Mouse (Mus musculus): Measurements from ENCODE around the gene Cpn2.
A peak's percentile ranks its signal among the peaks of the same experiment; 100 is the strongest.

The Cpn2 gene

DNA sequence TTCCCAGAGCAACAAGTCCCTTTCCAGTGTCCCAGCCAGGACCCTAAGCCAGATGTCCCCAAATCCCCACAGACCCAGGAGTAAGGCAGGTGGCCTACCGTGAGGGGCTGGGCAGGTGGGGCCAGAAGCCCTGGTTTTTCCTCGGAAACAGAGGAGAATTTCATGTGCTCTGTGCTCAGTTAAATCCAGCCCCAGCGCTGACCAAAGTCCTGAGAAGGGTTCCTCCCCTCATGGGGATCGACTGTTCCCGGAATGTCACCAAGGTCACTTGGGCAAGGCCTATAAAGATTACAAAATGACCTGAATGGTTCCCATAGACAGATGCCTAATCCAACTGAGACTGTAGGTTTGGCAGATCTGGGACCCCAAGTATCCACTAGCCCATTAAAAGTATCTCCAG lies at the start of gene Cpn2:
TSS of gene Cpn2 (minus strand) at position 141 of the 400 bp plus-strand sequence.
- no peak for DNase-seq

DNA sequence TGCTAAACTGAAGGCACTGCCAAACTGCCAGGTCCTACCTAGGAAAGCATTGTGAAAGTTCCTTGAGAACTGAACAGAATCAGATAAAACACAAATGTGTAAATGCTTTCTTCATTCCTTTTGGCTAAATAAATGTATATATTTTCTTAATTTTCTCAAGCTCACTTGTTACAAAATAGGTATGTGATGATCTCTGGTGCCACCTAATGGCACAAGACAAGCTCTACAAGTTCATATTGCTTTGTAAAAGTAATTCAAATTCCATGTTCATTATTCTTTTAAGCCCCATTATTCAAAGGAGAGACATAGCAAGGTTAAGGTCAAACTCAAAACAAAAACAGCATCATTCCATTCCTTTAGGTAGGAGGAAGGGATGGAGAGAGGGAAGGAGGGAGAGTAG lies 46.9 kb upstream of the Cpn2 start:
- no peak for DNase-seq

DNA sequence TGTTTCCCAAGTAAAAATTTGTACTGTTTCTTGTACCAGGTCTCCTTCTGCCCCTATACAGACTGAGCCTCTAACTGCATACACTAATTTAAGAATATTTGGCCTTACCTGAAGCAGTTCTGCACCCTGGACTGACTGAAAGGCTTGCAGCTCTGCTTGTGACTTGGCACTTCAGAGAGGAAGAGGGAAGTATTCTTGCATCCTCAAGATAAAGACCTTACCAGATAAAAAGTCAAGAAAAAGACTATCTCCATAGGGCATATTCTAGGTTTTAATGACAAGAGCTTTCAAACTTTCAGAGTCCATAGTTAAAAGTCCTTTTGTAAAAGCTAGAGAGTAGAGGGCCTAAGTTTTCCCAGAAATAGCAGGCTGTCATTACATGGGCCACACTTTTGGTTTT lies 43.3 kb upstream of the Cpn2 start, which contains the start of gene Gp5:
TSS of gene Gp5 (minus strand) at position 133 of the 400 bp plus-strand sequence.
- no peak for DNase-seq

DNA sequence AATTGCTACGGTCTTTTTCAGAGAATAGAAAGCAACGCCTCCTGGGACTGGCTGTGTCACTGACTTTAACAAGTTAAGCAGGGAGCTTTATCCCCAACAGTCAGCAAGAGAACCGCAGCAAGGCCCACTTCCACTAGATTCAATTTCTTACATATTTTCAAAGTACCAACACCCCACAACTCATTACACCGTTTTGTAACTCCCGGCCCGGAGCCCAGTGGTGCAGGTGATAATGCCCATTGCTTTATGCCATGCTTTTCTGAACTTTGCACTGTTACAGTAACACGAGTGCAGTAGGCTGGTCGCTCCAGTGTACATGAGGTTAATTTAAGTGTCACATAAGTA lies 42.8 kb upstream of the Cpn2 start:
- DNase-seq, result no peak

DNA sequence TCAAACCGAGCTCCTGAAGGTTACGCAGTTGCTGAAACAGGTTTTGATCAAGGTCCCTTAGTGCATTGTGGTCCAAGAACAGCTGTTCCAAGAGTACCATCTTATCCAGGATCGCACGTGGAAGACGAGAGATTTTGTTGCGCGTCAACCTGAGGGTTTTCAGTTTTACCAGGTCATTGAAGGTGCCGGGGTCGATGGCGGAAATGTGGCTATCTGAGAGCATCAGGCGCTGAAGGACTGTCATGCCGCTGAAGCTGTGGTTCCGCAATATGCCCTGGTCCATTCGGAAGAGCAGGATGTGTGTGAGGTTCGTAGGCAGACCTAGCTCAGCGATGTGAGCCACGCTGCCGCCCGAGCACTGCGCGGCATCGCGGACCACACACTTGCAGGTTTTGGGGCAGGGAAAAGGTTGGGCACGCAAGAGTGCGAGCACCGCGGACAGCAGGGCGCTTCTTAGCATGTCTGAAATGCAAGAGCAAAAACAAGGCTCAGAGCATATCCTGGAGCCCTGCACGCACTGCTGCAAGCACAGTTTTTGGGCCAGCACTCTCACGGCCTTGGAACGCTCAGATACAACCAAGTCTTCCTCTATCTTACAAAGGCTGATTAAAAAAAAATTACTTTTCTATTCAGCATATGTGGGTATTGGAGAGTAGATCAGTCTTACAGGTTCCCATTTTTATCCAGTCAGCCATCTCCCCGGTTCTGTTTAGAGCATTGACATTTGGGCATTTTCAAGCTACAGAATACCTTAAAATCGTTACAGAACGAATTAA lies 42.3 kb upstream of the Cpn2 start:
- DNase-seq, result no peak

DNA sequence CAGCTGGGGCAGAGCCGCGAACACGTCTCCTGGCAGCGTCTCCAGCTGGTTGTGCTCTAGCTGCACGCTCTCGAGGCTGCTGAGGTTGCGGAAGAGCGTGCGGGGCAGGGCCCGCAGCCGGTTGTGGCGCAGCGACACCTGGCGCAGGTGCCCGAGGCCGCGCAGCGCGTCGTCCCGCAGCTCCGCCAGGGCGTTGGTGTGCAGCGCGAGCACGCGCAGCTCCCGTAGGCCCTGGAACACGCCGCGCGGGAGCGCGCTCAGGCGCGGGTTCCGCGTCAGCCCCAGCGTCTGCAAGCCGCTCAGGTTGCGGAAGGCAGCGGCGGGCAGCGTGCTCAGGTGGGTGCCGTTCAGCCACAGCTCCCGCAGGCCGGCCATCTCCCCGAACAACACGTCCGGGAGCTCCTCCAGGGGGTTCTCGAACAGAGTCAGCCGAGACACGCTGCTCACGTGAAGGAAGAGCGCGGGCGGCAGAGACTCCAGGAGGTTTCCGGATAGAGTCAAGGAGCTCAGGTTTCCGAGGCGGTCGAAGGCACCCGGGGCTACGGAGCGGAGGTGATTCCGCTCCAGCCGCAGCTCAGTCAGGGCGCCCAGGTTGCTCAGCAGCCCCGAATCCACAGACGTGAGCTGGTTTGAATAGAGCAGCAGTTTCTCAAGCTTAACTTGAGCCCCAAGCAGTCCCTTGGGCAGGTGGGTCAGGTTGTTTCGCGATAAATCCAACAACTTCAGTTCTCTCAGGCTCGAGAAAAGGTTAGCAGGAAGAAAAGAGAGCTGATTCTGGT lies 41.5 kb upstream of the Cpn2 start:
- peak; percentile 13 to 22 for DNase-seq

DNA sequence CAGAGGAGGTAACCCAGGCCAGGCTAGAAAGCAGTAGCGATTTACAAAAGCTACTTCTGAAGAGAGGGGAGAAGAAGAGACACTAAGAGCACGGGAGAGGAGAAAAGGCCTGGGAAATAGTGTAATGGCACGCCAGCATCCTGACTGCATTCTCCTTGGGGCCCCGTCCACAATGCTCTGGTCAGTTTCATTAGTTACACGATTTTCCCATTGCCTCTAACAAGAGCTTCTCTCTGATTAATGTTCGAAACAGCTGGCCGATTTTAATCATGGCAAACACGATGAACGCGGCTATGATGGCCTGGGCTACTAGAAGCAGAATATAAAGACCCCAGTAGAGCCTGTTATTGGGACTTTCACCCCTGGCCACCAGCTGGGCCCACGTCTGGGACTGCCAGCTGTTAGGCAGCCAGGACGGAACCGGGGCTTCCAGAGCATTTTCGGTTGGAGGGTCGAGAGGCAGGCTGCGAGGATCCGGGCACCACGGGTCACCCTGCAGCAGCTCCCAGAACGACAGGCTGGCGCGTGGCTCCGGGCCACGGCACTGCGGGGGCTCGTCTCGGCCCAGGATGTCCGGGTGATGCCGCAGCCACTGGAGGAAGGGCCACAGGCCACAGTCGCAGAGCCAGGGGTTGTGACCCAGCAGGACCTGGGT lies 40.8 kb upstream of the Cpn2 start:
- no peak for DNase-seq

DNA sequence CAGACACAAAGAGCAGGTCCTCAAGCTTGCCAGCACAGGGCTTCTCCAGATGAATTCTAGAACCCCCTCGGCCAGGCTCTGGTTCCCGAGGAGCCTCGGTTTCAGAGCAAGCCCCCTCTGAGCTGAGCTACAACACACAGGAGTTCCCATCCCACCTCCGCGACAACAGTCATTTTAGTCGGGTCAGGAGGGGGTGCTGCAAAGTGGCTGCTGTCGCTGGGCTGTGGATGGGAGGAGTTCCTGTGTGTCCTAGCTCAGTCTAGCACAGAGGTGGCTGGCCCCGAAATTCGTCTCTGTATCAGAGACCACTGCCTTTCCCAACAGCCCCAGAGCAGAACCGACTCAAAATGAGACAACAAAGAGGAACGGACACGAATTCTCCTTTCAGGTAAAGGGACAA lies 40.0 kb upstream of the Cpn2 start:
- DNase-seq, result no peak

DNA sequence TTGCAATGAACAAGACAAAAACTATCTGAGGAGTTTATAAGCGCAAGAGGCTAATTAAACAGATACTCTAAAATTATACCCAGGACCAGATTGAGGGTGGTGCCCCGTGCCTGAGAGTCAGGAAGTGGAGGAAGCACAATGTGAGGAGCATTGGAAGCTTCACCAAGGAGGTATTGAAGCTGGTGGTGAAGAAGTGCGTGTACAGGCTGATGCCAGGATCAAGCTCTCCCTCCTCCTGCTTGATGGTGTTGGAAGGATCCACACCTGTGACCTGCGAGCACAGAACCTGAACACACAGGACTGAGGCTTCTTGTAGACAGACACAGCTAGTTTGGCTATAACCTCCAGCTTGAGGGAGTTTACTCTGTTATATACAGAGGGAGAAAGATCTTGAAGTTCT lies 38.8 kb upstream of the Cpn2 start:
- DNase-seq, result no peak

DNA sequence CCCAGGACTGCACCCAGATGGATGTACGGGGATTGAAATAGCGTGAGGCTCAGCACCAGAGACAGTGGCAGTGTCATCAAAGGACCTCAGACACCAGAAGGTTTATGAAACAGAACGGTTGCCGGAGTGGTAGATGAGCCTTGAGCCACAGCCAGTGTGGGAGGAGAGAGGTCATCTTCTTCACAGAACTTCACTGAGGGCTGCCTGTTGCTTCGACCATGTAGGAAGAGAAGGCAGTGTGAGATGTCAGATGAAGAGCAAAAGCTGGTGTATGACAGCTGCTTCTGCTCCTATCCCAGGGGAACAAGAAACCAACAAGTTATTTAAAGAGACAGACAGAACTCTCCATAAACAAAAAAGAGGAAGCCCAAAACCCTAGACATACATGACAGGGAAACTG lies 36.9 kb upstream of the Cpn2 start:
- no peak for DNase-seq

DNA sequence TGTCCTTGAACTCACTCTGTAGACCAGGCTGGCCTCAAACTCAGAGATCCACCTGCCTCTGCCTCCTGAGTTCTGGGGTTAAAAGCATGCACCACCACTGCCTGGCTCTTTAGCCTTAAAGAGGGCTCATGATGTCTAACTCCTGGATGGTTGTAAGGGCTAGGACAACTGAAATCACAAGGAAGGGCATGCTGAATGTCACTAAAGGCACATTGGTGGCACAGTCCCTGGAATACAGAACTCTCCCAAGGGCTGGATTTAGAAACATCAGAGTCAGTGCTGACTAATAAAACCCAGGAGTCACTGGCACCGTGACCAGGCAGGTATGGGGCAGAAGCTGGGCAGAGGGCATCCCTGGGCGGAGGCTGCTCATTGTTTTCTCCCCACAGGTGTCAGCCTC lies 36.1 kb upstream of the Cpn2 start:
- no peak for DNase-seq

DNA sequence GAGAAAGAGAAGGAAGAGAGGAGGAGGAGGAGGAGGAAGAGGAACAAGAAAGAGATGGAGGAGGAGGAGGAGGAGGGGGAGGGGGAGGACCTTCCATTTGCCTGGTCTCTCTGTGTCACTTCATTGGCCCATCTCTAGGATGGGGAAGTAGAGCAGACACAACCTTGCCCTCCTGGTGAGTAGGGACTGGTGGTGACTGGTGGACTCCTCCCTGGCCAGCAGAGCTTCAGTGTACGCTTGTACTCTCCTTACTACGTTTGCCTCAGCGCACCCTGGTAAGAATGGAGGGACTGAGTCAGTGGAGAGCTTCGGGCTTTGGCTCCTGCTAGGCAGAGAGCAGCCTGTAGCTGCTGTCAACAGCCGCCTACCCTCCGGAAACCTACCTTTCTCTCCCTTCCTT lies 35.4 kb upstream of the Cpn2 start:
- DNase-seq, result no peak

DNA sequence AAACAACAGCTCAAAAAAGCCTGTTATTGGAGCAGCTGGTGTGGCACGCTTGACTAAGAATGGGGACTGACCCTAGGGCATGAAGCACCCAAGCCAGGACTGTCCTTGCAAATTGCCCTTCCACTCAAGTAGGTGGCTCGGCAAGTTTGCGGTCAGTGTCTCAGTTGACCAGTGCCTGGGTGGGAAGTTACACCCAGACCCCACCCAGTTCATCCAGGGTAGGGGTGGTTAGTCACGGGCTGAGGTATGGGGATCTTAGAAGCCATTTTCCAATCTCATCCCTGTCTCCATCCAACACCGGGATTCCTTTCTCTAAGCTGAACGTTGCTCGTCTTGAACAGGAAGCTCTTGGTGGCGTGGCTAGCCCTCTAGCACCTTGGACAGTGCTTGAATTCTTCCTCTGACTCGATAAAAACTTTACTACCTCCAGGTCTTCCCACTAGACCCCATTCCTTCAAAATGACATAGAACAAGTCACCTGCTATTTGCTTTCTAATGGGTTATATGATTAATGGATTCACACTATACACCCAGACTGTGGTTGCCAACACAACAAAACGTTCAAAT lies 32.5 kb upstream of the Cpn2 start:
- DNase-seq, result no peak

DNA sequence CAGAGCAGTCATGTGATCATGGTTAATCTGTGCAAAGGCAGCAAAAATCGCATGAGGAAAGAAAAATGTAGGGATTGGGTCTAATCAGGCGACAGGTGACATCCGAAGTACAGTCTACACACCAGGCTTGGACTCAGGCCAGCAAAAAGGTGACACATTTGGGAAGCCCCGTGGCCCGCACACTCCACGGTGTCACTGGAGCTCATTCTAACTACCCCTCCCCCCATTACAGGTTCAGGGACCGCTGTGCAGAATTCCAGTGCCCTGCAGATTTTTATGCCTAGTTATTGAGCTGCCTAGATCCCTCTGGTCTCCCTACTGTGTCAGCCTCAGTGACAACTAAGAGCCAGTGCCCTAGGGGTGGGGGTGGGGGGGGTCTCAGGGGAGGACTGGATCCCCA lies 30.2 kb upstream of the Cpn2 start:
- no peak for DNase-seq

DNA sequence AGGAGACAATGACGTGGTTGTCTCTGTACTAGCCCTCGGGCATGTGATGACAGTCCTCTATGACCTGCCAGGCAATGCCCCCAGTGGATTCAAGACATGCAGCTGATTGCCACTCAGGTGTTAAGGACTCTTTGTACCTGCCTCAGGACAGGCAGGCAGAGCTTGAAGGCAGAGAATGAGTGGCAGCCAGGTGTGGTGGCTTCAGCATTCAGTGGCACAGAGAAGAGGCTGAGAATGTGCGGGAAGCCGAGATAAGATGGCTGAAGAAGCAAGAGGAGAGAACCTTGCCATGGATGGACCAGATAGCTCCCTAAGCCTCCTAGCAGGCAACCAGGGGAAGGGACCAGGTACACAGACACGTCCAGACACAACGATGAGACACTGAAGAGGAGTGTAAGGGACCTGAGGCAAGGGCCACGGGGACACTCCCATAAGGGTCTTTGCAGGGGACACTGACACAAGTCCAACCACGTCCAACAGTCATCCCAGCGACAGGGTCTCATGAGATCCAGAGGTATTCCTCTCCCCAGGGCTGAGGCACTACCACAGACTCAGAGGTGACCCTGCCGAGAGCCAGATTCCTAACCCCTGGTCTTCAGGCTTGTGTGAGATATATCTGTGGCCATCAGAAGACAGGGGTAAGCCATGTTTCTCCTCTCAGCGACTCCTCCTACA lies 29.4 kb upstream of the Cpn2 start:
- no peak for DNase-seq

DNA sequence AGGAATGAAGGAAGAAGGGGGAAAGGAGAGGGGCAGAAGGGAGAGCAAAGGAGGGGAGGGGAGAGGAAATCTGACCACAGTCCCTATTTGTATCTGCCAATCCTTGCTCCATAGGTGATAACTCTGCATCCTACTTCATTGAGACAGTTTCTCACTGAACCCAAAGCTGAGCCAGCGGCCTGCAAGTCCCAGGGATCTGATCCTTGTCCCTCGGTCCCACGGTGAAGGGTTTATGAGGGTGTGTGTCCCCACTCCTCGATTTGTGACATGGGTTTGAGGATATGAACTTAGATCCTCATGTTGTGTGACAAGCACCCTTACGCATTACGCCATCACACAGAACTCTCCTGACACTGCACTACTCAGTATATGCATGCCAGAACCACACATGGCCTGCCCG lies 27.8 kb upstream of the Cpn2 start:
- no peak for DNase-seq

DNA sequence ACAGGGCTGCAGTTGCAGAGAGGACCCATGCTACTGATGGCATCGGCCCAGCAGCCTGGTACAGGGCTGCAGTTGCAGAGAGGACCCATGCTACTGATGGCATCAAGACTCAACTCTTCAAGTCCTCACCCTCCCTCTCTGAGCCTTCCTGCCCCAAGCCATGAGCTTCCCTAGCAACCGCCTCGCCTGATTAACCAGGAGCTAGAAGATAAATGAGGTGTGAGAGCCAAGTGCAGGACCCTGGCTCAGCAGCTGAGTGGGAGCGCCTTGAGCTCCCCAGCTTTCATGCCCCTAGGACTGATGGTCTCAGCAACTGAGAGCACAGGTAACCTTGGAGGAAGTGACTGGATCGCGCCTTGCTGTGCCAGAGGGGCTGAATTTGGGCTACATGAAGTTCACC lies 23.1 kb upstream of the Cpn2 start:
- DNase-seq, result no peak

DNA sequence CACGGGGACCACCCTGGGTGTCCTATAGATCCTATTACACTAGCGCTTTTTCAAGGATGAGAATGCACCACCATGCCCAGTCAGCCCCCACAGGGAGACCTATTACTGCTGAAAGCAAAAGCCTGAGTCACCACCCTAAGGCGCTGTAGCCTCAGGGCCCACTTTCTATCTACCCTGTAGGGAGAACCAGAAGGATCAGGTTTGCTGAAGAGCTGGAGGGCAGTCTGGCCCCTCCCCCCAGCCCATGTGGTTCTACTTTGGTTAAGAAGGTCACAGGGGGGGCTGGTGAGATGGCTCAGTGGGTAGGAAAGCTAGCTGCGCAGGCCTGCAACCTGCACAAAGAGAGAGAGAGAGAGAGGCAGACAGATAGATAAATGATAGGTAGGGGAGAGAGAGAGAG lies 18.4 kb upstream of the Cpn2 start:
- DNase-seq, result no peak

DNA sequence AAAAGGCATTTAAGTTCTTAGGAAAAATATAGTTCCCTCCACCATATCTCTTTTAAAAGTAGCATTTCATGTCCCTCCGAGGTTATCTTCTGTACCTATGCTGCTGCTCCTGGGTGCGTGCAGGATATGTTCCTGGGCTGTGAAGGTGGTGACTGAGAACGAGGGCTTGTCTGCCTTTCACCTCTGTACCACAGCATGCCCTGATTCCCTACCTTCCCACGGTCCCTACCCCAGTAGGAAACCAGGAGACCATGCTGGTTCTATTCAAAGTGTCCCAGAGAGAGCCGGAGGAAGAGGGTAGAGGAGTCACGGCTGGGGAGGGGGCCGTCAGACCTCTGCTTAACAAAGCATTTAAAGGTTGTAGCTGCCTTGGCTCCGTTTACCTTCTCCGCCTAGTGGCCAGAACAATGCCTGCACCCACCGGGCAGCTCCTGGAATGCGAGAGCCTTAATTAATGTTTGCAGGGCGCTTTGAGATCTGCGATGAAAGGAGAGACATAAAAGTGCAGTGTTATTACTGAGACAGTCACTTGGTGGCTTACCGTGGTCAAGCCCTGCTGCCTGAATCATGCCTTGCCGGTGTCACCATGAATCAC lies 16.5 kb upstream of the Cpn2 start:
- DNase-seq, result no peak

DNA sequence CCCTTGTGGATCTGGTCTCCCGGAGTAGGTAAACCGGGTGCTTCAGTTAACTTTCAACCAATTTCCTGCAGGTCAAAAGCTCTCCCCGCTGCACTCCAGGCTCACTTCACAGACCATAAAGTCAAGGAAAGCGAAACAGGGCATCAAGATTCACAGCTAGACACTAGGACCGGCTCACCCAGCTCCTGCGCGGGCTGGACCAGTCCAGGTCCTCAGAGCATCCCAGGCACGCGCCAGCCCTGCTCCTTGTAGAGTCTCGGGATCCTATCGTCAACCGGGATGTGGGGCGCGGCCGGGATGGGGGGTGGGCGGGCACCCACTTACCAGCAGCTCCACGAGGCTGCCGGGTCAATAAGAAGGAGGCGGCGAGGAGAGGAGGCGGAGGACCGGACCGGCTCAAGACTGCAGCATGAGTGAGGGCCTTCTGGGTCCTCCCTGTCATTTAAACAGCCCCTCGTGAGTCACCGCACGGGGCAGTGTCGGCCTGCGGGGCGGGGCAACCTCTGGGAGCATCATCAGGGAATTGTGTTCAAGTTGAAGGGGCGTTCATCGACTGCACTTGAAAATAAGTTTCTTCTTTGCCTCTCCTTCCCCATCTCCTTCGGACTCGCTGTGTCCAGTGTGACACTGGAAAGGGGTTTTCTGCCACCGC lies 15.7 kb upstream of the Cpn2 start, which contains the start of gene Lrrc15:
TSS of gene Lrrc15 (minus strand) at position 413 of the 652 bp plus-strand sequence.
- DNase-seq, result no peak

DNA sequence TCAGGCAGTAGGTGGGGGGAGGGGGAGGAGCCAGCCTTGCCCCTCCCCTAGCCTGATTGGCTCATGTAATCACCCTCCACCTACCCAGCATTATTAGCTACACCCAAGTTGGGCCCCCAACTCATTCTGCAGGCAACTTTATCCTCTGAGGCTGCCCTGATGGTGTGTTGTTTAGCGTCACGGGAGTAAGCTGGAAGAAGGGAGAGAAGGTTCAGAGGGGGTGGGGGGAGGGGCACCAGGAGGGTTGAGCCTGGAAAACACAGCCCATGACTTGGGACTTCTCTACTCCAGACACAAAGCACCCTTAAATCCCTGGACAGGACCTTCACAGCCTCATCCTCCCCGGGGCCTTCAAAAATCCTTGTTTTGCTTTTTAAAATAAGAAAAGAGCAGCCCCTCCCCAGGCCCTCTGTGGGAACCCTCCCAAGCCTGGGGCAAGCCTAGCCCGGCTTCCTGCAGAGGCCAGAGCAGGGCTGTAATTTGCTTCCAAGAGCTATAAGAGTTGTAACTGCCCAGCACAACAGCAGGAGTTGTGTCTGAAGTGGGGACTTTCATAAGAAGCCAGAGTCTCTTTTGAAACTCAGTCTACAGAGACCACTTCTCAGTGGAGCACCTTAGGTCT lies 13.5 kb upstream of the Cpn2 start:
- no peak for DNase-seq

DNA sequence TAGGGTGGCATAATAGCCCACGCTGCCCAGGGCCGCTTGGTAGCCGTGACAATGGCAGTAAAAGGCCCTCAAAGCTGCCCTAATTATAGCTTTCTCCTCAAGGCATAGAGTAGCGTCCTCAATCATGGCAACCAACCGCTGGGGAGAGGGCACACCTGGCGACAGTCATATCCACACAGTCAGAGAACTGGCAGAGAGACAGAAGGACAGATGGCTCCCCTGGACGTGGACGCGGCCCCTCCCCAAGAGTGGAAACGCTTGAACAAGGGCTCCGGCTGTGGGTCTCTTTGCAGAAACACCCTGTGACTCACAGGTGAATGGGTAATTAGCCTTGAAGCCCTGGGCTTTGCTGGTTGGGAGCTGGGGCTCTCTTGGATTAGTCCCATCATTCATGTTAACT lies 11.1 kb upstream of the Cpn2 start:
- no peak for DNase-seq

Data from thymus, adult 18-20 months (tissue).